Mouse (Mus musculus) lung, postnatal 25 days (tissue): ENCODE data around the gene Ankrd22.
A peak's percentile ranks its signal among the peaks of the same experiment; 100 is the strongest.

ENCODE experiments used
- DNase-seq: peaks from one replicate; pipeline ENCODE4 v3.0.0; 2022; ENCODE audit warnings: low spot score

Ankrd22 gene

GRCm38 (mm10) chr19:34181234-34181633 lies 15.4 kb upstream of the Ankrd22 start:
- no peak for DNase-seq

- DNase-seq, result no peak
Measured at GRCm38 (mm10) chr19:34180316-34180715, 14.5 kb upstream of the Ankrd22 start.

GRCm38 (mm10) chr19:34179136-34179535 lies 13.3 kb upstream of the Ankrd22 start:
- no peak for DNase-seq

GRCm38 (mm10) chr19:34174004-34174403 lies 8.2 kb upstream of the Ankrd22 start:
- DNase-seq, result no peak

- no peak for DNase-seq
Measured at GRCm38 (mm10) chr19:34171167-34171566, 5.3 kb upstream of the Ankrd22 start.

GRCm38 (mm10) chr19:34169121-34169520 lies 3.3 kb upstream of the Ankrd22 start:
- no peak for DNase-seq

GRCm38 (mm10) chr19:34167896-34168661 lies 2.2 kb upstream of the Ankrd22 start:
- no peak for DNase-seq

- DNase-seq, result no peak
Measured at GRCm38 (mm10) chr19:34166386-34166785, 533 bp upstream of the Ankrd22 start.

GRCm38 (mm10) chr19:34162693-34163092 lies 3.2 kb downstream of the Ankrd22 start:
- no peak for DNase-seq

- no peak for DNase-seq
Measured at GRCm38 (mm10) chr19:34153263-34154144, 12.3 kb downstream of the Ankrd22 start.

GRCm38 (mm10) chr19:34151909-34152308 lies 13.9 kb downstream of the Ankrd22 start:
- DNase-seq, result peak; percentile 24

GRCm38 (mm10) chr19:34148421-34148820 lies 17.4 kb downstream of the Ankrd22 start:
- DNase-seq, result no peak

- no peak for DNase-seq
Measured at GRCm38 (mm10) chr19:34139431-34140046, 26.3 kb downstream of the Ankrd22 start.

- no peak for DNase-seq
Measured at GRCm38 (mm10) chr19:34138720-34139430, 27.0 kb downstream of the Ankrd22 start.

GRCm38 (mm10) chr19:34120107-34120731 lies 45.6 kb downstream of the Ankrd22 start:
- no peak for DNase-seq

GRCm38 (mm10) chr19:34119653-34120052 lies 46.2 kb downstream of the Ankrd22 start:
- no peak for DNase-seq

- no peak for DNase-seq
Measured at GRCm38 (mm10) chr19:34119102-34119501, 46.8 kb downstream of the Ankrd22 start.

- DNase-seq, result no peak
Measured at GRCm38 (mm10) chr19:34104841-34105240, 61.0 kb downstream of the Ankrd22 start.

GRCm38 (mm10) chr19:34101888-34102287 lies 64.0 kb downstream of the Ankrd22 start:
- DNase-seq, result no peak

GRCm38 (mm10) chr19:34100633-34101032 lies 65.2 kb downstream of the Ankrd22 start, which contains the start of gene Lipm:
Gene Lipm, plus strand, starts transcription at chr19:34100933.
- DNase-seq, result no peak

GRCm38 (mm10) chr19:34096228-34096627 lies 69.6 kb downstream of the Ankrd22 start:
- no peak for DNase-seq
